Mouse (Mus musculus) c-Kit-negative CD71-positive TER-119-positive erythroid progenitor cells, embryonic 14.5 days (primary cell): ENCODE measurements around the gene Rest.

Experiments used
- DNase-seq: peaks from one replicate; pipeline ENCODE4 v3.0.0-alpha.2; 2013; ENCODE audit warnings: low read depth, low spot score

Gene Rest

DNA sequence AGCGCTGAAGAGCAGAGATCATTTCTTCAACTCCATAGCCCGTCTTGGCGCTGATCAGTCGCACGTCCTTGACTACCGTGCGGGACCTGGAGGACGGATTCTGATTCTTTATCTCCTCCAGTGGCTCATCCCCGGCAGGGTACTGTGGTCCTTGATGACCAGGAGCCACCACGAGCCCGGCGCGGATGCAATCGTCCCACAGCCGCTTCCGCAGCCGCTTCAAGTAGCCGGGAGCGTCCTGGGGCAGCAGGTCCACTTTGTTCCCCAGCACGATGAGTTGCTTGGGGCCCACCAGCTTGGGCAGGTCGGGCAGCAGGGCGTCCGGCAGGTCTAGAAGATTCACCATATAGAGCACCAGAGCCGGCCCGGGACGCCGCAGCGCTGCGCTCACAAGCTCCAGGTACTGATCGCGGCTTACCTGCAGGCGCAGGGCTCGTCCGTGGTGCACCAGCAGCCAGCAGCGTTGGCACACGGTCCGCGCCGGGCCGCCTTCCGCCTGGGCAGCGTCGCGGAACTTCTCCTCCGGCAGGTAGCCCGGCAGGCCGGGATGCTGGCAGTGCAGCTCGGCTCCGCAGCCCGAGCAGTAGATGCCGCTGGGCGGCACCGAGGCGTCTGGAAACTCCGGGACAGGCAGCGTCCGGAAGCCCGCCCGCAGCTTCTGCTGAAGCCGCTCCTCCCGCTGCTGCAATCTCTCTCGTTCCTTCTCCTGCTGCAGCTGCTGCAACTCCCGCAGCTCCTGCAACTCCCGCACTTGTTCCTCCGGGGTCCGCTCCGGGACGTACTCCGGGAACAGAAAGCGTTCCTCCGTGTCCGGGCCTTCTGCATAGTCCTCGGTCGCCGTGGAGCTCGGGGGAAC, 44.0 kb downstream of the Rest start:
- DNase-seq, result peak; percentile 26

DNA sequence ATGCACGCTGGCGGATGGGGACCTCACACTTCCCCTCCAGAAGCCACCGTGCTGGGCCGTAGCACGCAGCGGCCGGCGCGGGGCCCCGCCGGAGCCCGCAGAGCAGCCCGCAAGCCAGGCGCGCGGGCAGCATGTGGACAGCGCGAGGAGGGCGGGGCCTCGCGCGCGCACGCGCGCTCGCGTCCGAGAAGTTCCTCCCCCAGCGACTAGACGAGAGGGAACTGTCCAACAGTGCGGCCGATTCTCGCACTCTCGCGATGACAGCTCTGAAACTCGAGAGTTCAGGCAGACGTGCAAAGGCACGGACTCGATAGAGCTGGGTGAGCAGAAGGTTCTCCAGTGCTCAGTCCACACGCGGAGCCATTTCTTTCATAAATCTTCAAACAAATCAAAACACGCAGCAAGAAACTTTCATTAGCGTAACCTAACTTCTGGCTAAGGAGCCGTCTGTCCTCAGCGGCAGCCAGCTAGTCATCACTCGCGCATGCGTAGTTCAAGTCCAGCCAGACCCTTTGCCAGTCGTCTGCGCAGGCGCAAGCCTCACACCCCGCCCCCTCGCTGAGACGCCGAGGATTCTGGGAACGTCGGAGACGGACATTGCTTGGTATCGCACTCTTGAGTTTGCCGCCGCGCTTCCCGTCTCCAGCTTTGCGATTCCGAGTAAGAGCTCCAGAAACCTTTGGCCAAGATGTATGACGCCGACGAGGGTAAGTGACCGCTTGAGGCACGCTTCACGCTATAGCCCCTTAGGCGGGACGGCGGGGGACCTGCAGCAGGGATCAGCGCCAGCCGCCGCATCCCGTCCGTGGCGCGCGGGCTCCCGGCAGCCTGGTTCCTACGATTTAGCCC, 44.9 kb downstream of the Rest start, which contains the start of the genes Noa1 and Polr2b:
Noa1 (minus strand) TSS at position 161 of the 849 bp plus-strand sequence.
Polr2b (plus strand) TSS at position 224 of the 849 bp plus-strand sequence.
- DNase-seq, result peak; percentile 96

DNA sequence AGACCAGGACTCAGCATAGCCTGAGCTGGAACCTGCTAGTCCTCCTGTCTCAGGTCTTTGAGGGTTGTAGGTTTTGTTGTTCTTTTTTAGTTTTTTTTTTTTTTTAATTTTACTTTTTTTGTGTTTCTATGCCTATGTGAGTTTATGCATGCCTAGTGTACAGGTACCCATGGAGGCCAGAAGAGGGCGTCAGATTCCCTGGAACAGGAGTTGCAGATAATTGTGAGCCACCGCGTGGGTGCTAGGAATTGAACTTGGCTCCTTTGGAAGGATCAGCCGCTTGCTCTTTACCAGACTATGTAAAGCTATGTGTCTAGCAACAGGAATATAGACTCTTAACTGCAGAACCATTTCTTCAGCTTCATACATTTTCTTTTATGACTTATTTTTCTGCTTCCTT, 48.9 kb downstream of the Rest start:
- no peak for DNase-seq

DNA sequence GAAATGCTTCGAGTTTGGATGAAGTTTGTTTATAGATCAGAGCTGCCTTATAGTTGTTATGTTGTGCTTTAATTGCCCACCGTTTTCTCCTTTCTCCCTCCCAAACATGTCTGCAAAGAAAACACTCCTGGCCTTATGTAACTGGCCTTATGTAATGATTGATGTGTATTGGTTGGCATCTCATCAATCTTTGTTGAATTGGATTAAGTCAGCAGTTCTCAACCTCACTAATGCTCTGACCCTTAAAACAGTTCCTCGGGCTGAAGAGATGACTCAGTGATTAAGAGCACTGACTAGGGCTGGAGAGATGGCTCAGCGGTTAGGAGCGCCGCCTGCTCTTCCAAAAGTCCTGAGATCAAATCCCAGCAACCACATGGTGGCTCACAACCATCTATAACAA, 49.7 kb downstream of the Rest start:
- no peak for DNase-seq

DNA sequence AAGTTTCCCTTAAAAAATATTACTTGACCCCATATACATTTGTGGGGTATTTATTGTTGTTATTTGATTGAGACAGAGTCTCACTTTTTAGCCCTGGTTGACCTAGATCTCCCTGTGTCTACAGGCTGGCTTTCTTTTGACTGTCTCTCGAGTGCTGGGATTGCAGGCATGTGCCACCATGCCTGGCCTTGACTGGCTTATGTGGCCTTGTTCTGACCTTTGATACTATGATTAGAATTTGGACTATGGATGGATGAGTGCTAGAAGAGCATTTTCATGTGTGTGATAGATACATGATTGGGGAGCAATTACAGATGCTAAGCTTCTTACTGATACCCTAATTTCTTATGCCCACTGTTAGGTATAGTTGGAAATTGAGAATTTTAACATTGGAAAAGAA, 59.6 kb downstream of the Rest start:
- no peak for DNase-seq

DNA sequence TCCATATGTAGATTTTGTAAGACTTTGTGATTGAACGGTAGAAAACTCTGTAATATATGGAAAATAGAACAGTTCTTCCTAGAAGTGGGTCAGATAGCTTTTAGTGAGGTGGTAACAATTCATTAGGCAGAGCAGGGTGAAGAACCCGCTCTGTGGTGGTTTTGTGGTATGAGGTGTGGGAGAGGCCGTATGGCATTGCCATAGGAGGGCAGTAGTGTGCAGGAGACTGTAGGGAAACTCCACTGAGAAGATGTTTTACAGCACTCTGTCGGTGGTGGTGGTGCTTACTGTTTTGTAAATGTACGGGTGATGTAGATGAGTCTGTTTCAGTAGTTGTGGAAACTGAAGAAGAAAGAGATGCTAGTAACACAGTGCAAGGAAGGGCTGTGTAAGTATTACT, 64.9 kb downstream of the Rest start:
- DNase-seq, result no peak
